Mouse (Mus musculus): ENCODE results near the gene Cdc42bpa.

DNA sequence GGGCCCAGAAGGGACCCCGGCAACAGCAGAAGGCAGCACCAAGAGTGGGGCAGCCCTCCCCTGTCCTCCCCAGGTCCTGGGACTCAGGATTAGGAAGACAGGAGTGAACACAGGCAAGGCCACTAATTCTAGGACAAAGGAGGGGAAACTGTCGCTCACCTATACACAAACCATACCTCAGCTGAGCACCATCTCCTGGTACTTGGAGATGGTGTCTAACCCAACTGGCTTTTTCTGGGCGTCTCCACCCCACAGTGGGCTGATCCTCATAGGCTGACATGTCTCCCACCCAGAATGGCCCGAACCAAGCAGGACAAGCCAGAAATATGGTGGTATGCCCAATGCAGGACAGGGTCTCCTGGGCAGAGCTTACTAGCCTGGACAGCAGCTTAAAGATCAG is 212.3 kb downstream of the Cdc42bpa start:
- TF ChIP-seq EP300 (IDR thresholded peaks at IDR 0.05; ENCODE audit: low read depth) (no peak), CTCF (IDR thresholded peaks at IDR 0.05; ENCODE audit: low read depth) (no peak)
